8 mouse cellular contexts compared by ENCODE assay signal in the genomic region with DNA sequence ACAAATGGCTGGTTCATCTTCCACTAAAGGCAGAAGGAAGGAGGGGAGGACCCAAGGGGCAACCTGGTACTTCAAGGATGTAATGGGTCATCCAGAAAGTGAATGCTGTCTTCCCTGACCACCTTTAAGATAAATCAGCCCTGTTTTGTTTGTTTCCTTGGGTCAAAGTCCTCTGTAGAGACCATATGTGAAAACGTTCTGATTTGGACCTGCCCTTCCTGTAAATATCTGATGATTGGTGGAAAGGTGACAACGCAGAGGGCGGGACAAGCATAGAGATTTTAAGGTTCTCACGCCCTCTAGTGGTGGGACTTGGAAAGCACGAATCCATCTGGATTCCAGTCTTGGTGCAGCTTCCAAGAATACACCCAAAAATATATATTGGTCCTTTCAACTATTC. TPM values are rescaled to one million over a fixed set of nuclear protein-coding genes. Genes with fewer than 3 reads are reported as not detected.
DNase-seq lines count a peak whose midpoint lies in the region; ATAC-seq and TF ChIP-seq lines count a peak whose summit lies in the region.

No protein-coding gene starts in this region.

- H3K27me3 ChIP-seq in kidney, adult 2 months (replicated peaks; ENCODE audit: control insufficient read depth, insufficient read depth, low read length), result no peaks in the 10 kb centered on the region
- H3K27me3 ChIP-seq in limb, embryonic 12.5 days, result peaks cover 10% of the 10 kb centered on the region
- H3K27me3 ChIP-seq in midbrain, embryonic 14.5 days (ENCODE audit: control insufficient read depth, insufficient read depth, low read length), result no peaks in the 10 kb centered on the region

- H3K27ac ChIP-seq in kidney, adult 2 months (ENCODE audit: insufficient read depth, low read depth, low read length), result peak overlapping the region; percentile 16; the same call in 1 of the 2 replicates
- H3K27ac ChIP-seq in limb, embryonic 12.5 days, result no peak overlapping the region
- no peak overlapping the region for H3K27ac ChIP-seq in midbrain, embryonic 14.5 days (replicated peaks; ENCODE audit: low read depth, low read length)

- WGBS in kidney, adult 2 months, result 1% methylated on average over 5 of the region's 5 CpGs
- WGBS in limb, embryonic 12.5 days, result 1% methylated on average over 5 of the region's 5 CpGs
- WGBS in midbrain, embryonic 14.5 days, result 0% methylated on average over 5 of the region's 5 CpGs

- H3K4me2 ChIP-seq in limb, embryonic 12.5 days, result peak overlapping the region; percentile 34
- peak overlapping the region; percentile 41 for H3K4me2 ChIP-seq in midbrain, embryonic 14.5 days (ENCODE audit: low read length)

- no peak for TF ChIP-seq POLR2A in kidney, adult 2 months (IDR thresholded peaks at IDR 0.05; ENCODE audit: low read depth, low read length)

- peaks cover 15% of the 10 kb centered on the region for H3K4me1 ChIP-seq in kidney, adult 2 months (ENCODE audit: control insufficient read depth, insufficient read depth, low read length)
- H3K4me1 ChIP-seq in limb, embryonic 12.5 days (replicated peaks), result peaks cover 12% of the 10 kb centered on the region
- peaks cover 10% of the 10 kb centered on the region for H3K4me1 ChIP-seq in midbrain, embryonic 14.5 days (ENCODE audit: control insufficient read depth, insufficient read depth, low read length)

- no peak overlapping the region for H3K9ac ChIP-seq in limb, embryonic 12.5 days (replicated peaks)
- no peak overlapping the region for H3K9ac ChIP-seq in midbrain, embryonic 14.5 days (replicated peaks; ENCODE audit: low read length)

- TF ChIP-seq CTCF in kidney, adult 2 months (conservative IDR thresholded peaks at IDR 0.05; ENCODE audit: insufficient read depth, insufficient read length, low read depth, low read length), result peak; percentile 87

- peak; percentile 92 for DNase-seq in 416B (ENCODE audit: low read depth)
- peak; percentile 77 to 82 for DNase-seq in adrenal gland, adult 18-20 months (ENCODE audit: low spot score in 2 of 2)
- DNase-seq in embryo, embryonic 9.5 days (ENCODE audit: extremely low spot score), result peak; percentile 82
- DNase-seq in heart, adult 18-20 months, result peak; percentile 83 to 92
- DNase-seq in kidney, adult 2 months, result peak; percentile 90
- DNase-seq in midbrain, embryonic 14.5 days, result peak; percentile 93
- peak; percentile 45 to 57 for DNase-seq in spleen, postnatal 36 days (ENCODE audit: low spot score in 2 of 2)

- no peak overlapping the region; the same call in 1 of the 2 replicates for H3K4me3 ChIP-seq in kidney, adult 2 months (ENCODE audit: insufficient read depth, low read depth, low read length)
- H3K4me3 ChIP-seq in limb, embryonic 12.5 days (replicated peaks), result no peak overlapping the region
- no peak overlapping the region for H3K4me3 ChIP-seq in midbrain, embryonic 14.5 days (replicated peaks; ENCODE audit: low read depth, low read length)

- no peak for ATAC-seq in limb, embryonic 12.5 days (ENCODE audit: insufficient number of reproducible peaks, insufficient read depth, low FRiP score, low TSS enrichment, low read depth)
- no peak for ATAC-seq in midbrain, embryonic 14.5 days (ENCODE audit: low FRiP score, low TSS enrichment)

- peaks cover 4% of the 10 kb centered on the region; the same call in 1 of the 2 replicates for H3K9me3 ChIP-seq in limb, embryonic 12.5 days
- H3K9me3 ChIP-seq in midbrain, embryonic 14.5 days (ENCODE audit: control insufficient read depth, low read length), result no peaks in the 10 kb centered on the region

- no peaks in the 10 kb centered on the region for H3K36me3 ChIP-seq in kidney, adult 2 months (ENCODE audit: control insufficient read depth, insufficient read depth, low read length)
- no peaks in the 10 kb centered on the region for H3K36me3 ChIP-seq in limb, embryonic 12.5 days
- no peaks in the 10 kb centered on the region for H3K36me3 ChIP-seq in midbrain, embryonic 14.5 days (ENCODE audit: control insufficient read depth, insufficient read depth, low read length)

RNA-seq across cellular contexts. Expression of a gene that starts 4.0 kb away (rescaled TPM):
- 10 to 100 TPM; 20.6 to 46.2 TPM for total RNA-seq in adrenal gland, adult 18-20 months (2021)
- total RNA-seq in heart, adult 18-20 months (2021), result 10 to 100 TPM; 15.4 to 16.7 TPM
- 13.5 and 15.3 TPM in 2 replicates for polyA plus RNA-seq in kidney, adult 2 months (2012; rRNA removed)
- 27.1 TPM in 2 replicates for polyA plus RNA-seq in limb, embryonic 12.5 days (2016; fragmentation: Nextera tagmentation; extraction: Ambion mirVana)
- polyA plus RNA-seq in midbrain, embryonic 14.5 days (2014; fragmentation: Nextera tagmentation; extraction: Ambion mirVana), result 33.3 and 33.9 TPM in 2 replicates

RNA-seq across cellular contexts. Expression of a gene that starts 22.5 kb away (rescaled TPM):
- total RNA-seq in adrenal gland, adult 18-20 months (2021), result 10 to 100 TPM; 12.1 to 21.7 TPM
- 1 to 10 TPM; 5.4 to 6.0 TPM for total RNA-seq in heart, adult 18-20 months (2021)
- 29.6 and 35.4 TPM in 2 replicates for polyA plus RNA-seq in kidney, adult 2 months (2012; rRNA removed)
- 7.2 and 9.1 TPM in 2 replicates for polyA plus RNA-seq in limb, embryonic 12.5 days (2016; fragmentation: Nextera tagmentation; extraction: Ambion mirVana)
- 8.6 and 11.9 TPM in 2 replicates for polyA plus RNA-seq in midbrain, embryonic 14.5 days (2014; fragmentation: Nextera tagmentation; extraction: Ambion mirVana)

RNA-seq across cellular contexts. Expression of a gene that starts 36.8 kb away (rescaled TPM):
- total RNA-seq in adrenal gland, adult 18-20 months (2021), result 10 to 100 TPM; 29.6 to 32.3 TPM
- 1 to 10 TPM; 3.2 to 3.7 TPM for total RNA-seq in heart, adult 18-20 months (2021)
- 41.5 and 49.3 TPM in 2 replicates for polyA plus RNA-seq in kidney, adult 2 months (2012; rRNA removed)
- polyA plus RNA-seq in limb, embryonic 12.5 days (2016; fragmentation: Nextera tagmentation; extraction: Ambion mirVana), result 29.4 and 34.8 TPM in 2 replicates
- polyA plus RNA-seq in midbrain, embryonic 14.5 days (2014; fragmentation: Nextera tagmentation; extraction: Ambion mirVana), result 62.4 and 117 TPM in 2 replicates

RNA-seq across cellular contexts. Expression of a gene that starts 55.5 kb away (rescaled TPM):
- total RNA-seq in adrenal gland, adult 18-20 months (2021), result 10 to 100 TPM in 1 of 2 experiments, 1 to 10 TPM in 1; 6.6 to 15.3 TPM
- 1 to 10 TPM in 1 of 2 experiments, under 1 TPM in 1; 0.25 to 1.1 TPM for total RNA-seq in heart, adult 18-20 months (2021)
- 4.3 and 5.3 TPM in 2 replicates for polyA plus RNA-seq in kidney, adult 2 months (2012; rRNA removed)
- 3.0 and 3.3 TPM in 2 replicates for polyA plus RNA-seq in limb, embryonic 12.5 days (2016; fragmentation: Nextera tagmentation; extraction: Ambion mirVana)
- polyA plus RNA-seq in midbrain, embryonic 14.5 days (2014; fragmentation: Nextera tagmentation; extraction: Ambion mirVana), result 3.9 and 5.6 TPM in 2 replicates
